Mouse (Mus musculus): Measurements from ENCODE around the gene Chst14. TPM values are rescaled to one million over a fixed set of nuclear protein-coding genes. Genes with fewer than 3 reads are reported as not detected.

Chst14 gene
- polyA plus RNA-seq, 1 experiment from 2014 or later, result 18.4 TPM

GRCm38 (mm10) chr2:118976941-118977340, 50.6 kb downstream of the Chst14 start:
- H3K27ac ChIP-seq, result no peak overlapping the region
- 13% methylated on average over 5 of the region's 5 CpGs for WGBS

GRCm38 (mm10) chr2:118978064-118978463, 51.8 kb downstream of the Chst14 start:
- no peak overlapping the region for H3K9ac ChIP-seq
- peaks cover 37% of the 10 kb centered on the region for H3K27me3 ChIP-seq (replicated peaks)
- ATAC-seq (ENCODE audit: low FRiP score, low read depth), result no peak
- H3K4me3 ChIP-seq, result no peak overlapping the region
- H3K4me1 ChIP-seq, result peaks cover 7% of the 10 kb centered on the region
- no peaks in the 10 kb centered on the region for H3K36me3 ChIP-seq
- H3K4me2 ChIP-seq (replicated peaks), result no peak overlapping the region
- no peaks in the 10 kb centered on the region for H3K9me3 ChIP-seq
- H3K27ac ChIP-seq, result no peak overlapping the region
- WGBS, result 38% methylated on average over 6 of the region's 6 CpGs

More at GRCm38 (mm10) chr2:118976941-118977340, 50.6 kb downstream of the Chst14 start:
- Histone ChIP-seq H3K9ac (no peak overlapping the region), H3K4me2 (replicated peaks) (peak overlapping the region; percentile 76), H3K27me3 (replicated peaks) (peaks cover 37% of the 10 kb centered on the region), H3K4me3 (peak overlapping the region; percentile 54; the same call in 1 of the 2 replicates), H3K9me3 (no peaks in the 10 kb centered on the region), H3K36me3 (no peaks in the 10 kb centered on the region), H3K4me1 (peaks cover 7% of the 10 kb centered on the region)
- no peak for ATAC-seq (ENCODE audit: low FRiP score, low read depth)

Other genes with a start within 250 kb of the Chst14 start
- gene Ankrd63, start 222.5 kb upstream of the Chst14 start, polyA plus RNA-seq (2016; fragmentation: Nextera tagmentation; extraction: Ambion mirVana), result not detected in 2 replicates
- gene Plcb2, start 198.1 kb upstream of the Chst14 start, polyA plus RNA-seq (2016; fragmentation: Nextera tagmentation; extraction: Ambion mirVana), result 0.41 and 1.1 TPM in 2 replicates
- 25.2 and 25.4 TPM in 2 replicates for gene Inafm2, start 180.7 kb upstream of the Chst14 start, polyA plus RNA-seq (2016; fragmentation: Nextera tagmentation; extraction: Ambion mirVana)
- 1.6 and 1.9 TPM in 2 replicates for gene Ccdc9b, start 163.8 kb upstream of the Chst14 start, polyA plus RNA-seq (2016; fragmentation: Nextera tagmentation; extraction: Ambion mirVana)
- gene Phgr1, start 153.7 kb upstream of the Chst14 start, polyA plus RNA-seq (2016; fragmentation: Nextera tagmentation; extraction: Ambion mirVana), result not detected in 2 replicates
- gene Disp2, start 146.8 kb upstream of the Chst14 start, polyA plus RNA-seq (2016; fragmentation: Nextera tagmentation; extraction: Ambion mirVana), result 21.7 and 24.0 TPM in 2 replicates
- gene Knstrn, start 112.5 kb upstream of the Chst14 start, polyA plus RNA-seq (2016; fragmentation: Nextera tagmentation; extraction: Ambion mirVana), result 90.3 and 93.5 TPM in 2 replicates
- 54.1 and 58.5 TPM in 2 replicates for gene Ivd, start 64.5 kb upstream of the Chst14 start, polyA plus RNA-seq (2016; fragmentation: Nextera tagmentation; extraction: Ambion mirVana)
- 8.1 and 8.6 TPM in 2 replicates for gene Bahd1, start 26.1 kb upstream of the Chst14 start, polyA plus RNA-seq (2016; fragmentation: Nextera tagmentation; extraction: Ambion mirVana)
- 28.0 and 28.8 TPM in 2 replicates for gene Ccdc32, start 102.9 kb downstream of the Chst14 start, polyA plus RNA-seq (2016; fragmentation: Nextera tagmentation; extraction: Ambion mirVana)
- 6.6 TPM in 2 replicates for gene Rpusd2, start 108.3 kb downstream of the Chst14 start, polyA plus RNA-seq (2016; fragmentation: Nextera tagmentation; extraction: Ambion mirVana)
- gene Knl1, start 120.6 kb downstream of the Chst14 start, polyA plus RNA-seq (2016; fragmentation: Nextera tagmentation; extraction: Ambion mirVana), result 37.6 and 38.1 TPM in 2 replicates
- 31.9 and 34.0 TPM in 2 replicates for gene Rad51, start 186.3 kb downstream of the Chst14 start, polyA plus RNA-seq (2016; fragmentation: Nextera tagmentation; extraction: Ambion mirVana)
- gene Rmdn3, start 230.5 kb downstream of the Chst14 start, polyA plus RNA-seq (2016; fragmentation: Nextera tagmentation; extraction: Ambion mirVana), result 43.1 TPM in 2 replicates
- 3.5 TPM in 2 replicates for gene Gchfr, start 241.3 kb downstream of the Chst14 start, polyA plus RNA-seq (2016; fragmentation: Nextera tagmentation; extraction: Ambion mirVana)
- 0.86 and 0.91 TPM in 2 replicates for gene Gm14137, start 248.0 kb downstream of the Chst14 start, polyA plus RNA-seq (2016; fragmentation: Nextera tagmentation; extraction: Ambion mirVana)